Mouse (Mus musculus): ENCODE results near the gene Cit.

Gene Cit

DNA sequence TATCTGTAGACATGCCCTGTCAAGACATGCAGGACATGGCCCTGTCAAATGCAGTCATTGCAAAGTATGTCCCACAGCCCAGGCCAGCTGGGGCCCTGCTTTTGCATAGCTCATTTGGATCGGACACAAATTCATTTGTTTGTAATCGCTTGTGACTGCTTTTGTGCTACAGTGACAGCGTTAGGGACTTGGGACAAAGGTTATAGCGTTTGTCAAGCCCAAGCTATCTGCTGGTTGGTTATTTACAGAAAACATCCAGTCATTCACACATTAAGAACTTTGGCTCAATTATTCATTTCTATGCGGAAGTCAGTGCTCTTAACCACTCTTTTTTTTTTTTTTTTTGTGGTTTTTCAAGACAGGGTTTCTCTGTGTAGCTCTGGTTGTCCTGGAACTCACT lies 207.1 kb downstream of the Cit start:
- no peak for DNase-seq

DNA sequence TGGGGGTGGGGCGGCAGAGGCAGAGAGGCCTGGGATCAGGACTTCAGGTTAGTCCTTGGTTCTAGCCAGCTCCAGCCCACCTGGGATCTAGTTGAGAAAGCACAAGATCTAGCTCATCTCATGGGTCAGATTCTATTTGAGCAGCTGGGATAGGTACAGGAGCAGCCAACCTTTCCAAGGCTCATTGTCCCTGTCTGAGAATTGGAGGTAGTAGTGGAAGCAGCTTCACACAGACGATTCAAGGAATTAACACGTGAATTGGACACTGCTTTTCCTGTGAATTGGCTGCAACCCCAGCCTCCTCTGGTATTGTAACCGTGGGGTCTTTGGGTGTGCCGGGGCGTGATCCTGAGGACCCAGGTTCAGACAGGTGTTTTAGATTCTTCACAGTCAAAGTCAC lies 207.7 kb downstream of the Cit start:
- no peak for DNase-seq

Data from spleen, adult 18-20 months (tissue).